Mouse (Mus musculus): ENCODE data around the gene Asxl1. TPM values are rescaled to one million over a fixed set of nuclear protein-coding genes. Genes with fewer than 3 reads are reported as not detected.

Asxl1 gene
- total and polyA plus RNA-seq, 2 experiments from 2014 or later, result 12.3 to 32.6 TPM

DNA sequence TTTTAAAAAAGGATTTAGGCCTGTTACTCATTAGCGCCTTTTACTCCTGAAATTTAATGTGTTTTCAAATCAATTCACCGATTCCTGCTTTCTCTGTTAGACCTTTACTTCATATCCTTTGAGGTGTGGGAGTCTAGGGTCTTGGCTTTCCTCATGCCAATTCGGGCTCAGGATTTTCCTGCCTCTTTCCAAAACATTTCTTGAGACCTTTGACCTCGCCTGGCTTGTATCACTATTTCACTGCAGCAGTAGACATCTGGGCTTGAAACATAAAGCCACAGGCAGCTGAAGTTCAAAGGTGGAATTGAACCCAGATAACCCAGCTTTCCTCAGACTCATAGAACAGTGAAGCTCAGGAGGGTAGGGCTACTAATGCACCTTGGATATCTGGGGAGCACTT lies 100.8 kb downstream of the Asxl1 start:
- no peak overlapping the region for H3K9ac ChIP-seq
- 22% methylated on average over 4 of the region's 4 CpGs for WGBS
- H3K4me2 ChIP-seq (ENCODE audit: low read depth), result peak overlapping the region; percentile 77; the same call in 1 of the 2 replicates
- H3K4me3 ChIP-seq (ENCODE audit: low read depth, low read length), result 0 out of 2 replicates have a peak overlapping the region, but pooled peaks have one; percentile 89
- H3K4me1 ChIP-seq (ENCODE audit: insufficient read depth), result peaks cover 12% of the 10 kb centered on the region; the same call in 1 of the 2 replicates
- no peak for TF ChIP-seq CTCF (IDR thresholded peaks at IDR 0.05; ENCODE audit: low read depth)
- ATAC-seq (no peak), DNase-seq (peak; percentile 26)
- 0 out of 2 replicates have a peak overlapping the region, but pooled peaks have one; percentile 3 for H3K27ac ChIP-seq (ENCODE audit: low read depth, low read length)
- no peaks in the 10 kb centered on the region; the same call in 1 of the 2 replicates for H3K36me3 ChIP-seq (ENCODE audit: insufficient read depth)
- no peaks in the 10 kb centered on the region for H3K9me3 ChIP-seq (ENCODE audit: low read length)
- H3K27me3 ChIP-seq (ENCODE audit: insufficient read depth, low read length), result no peaks in the 10 kb centered on the region

DNA sequence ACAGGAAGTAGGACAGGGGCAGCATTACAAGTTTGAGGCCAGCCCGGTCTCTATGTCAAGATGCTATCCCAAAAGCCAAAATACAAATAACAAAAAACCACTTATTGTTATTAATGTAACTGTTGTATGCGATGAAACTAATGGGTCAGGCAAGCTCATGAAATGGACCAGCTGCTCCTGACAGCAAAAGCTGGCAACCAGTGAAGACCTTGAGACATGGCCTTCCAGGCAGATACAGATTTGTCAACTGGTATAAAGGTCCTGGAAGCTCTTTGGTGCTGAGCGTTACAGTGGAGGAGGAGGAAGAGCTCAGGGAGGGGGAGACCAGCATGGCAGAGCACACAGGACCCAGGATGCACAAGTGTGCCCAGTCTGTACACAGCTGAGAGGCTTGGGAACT lies 102.1 kb downstream of the Asxl1 start:
- TF ChIP-seq CTCF (IDR thresholded peaks at IDR 0.05; ENCODE audit: low read depth), result no peak
- H3K4me1 ChIP-seq (ENCODE audit: insufficient read depth), result 0 out of 2 replicates have a peak, but pooled peaks cover 3% of the 10 kb centered on the region
- no peak overlapping the region for H3K4me2 ChIP-seq (ENCODE audit: low read depth)
- H3K9me3 ChIP-seq (ENCODE audit: low read length), result no peaks in the 10 kb centered on the region
- no peak for DNase-seq
- H3K27me3 ChIP-seq (ENCODE audit: insufficient read depth, low read length), result no peaks in the 10 kb centered on the region
- H3K36me3 ChIP-seq (ENCODE audit: insufficient read depth), result no peaks in the 10 kb centered on the region; the same call in 1 of the 2 replicates
- H3K27ac ChIP-seq (ENCODE audit: low read depth, low read length), result no peak overlapping the region
- H3K4me3 ChIP-seq (ENCODE audit: low read depth, low read length), result no peak overlapping the region
- H3K9ac ChIP-seq, result no peak overlapping the region
- WGBS, result 85% methylated on average over 3 of the region's 3 CpGs
- no peak for ATAC-seq

DNA sequence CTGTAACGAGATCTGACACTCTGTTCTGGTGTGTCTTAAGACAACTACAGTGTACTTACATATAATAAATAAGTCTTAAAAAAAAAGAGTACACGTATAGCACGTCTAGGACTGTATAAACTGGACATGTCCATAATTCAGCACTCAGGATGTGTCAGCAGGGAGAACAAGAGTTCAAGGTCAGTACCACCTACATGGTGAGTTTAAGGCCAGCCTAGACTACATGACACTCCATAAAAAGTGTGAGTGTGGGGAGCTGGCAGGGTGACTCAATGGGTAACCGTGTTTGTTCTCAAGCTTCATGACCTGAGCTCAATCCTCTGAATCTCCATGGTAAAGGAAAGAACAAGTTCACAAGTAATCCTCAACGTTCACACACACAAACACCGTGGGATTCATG lies 102.9 kb downstream of the Asxl1 start:
- DNase-seq (no peak), ATAC-seq (no peak)
- Histone ChIP-seq H3K4me1 (ENCODE audit: insufficient read depth) (no peaks in the 10 kb centered on the region), H3K36me3 (ENCODE audit: insufficient read depth) (no peaks in the 10 kb centered on the region; the same call in 1 of the 2 replicates), H3K9ac (no peak overlapping the region), H3K9me3 (ENCODE audit: low read length) (no peaks in the 10 kb centered on the region), H3K27ac (ENCODE audit: low read depth, low read length) (no peak overlapping the region), H3K4me3 (ENCODE audit: low read depth, low read length) (no peak overlapping the region), H3K27me3 (ENCODE audit: insufficient read depth, low read length) (no peaks in the 10 kb centered on the region), H3K4me2 (ENCODE audit: low read depth) (no peak overlapping the region)
- TF ChIP-seq CTCF (IDR thresholded peaks at IDR 0.05; ENCODE audit: low read depth), result no peak
- 85% methylated on average over 6 of the region's 6 CpGs for WGBS

Other genes starting within 250 kb of the Asxl1 start
- 3.1 and 5.7 TPM in 2 replicates for gene Hck, start 237.4 kb upstream of the Asxl1 start, total RNA-seq (2014; rRNA removed)
- gene Hck, start 237.4 kb upstream of the Asxl1 start, polyA plus RNA-seq (2015; fragmentation: Nextera tagmentation; extraction: Ambion mirVana), result 2.6 and 3.5 TPM in 2 replicates
- 42.8 and 60.4 TPM in 2 replicates for gene Tm9sf4, start 184.5 kb upstream of the Asxl1 start, total RNA-seq (2014; rRNA removed)
- 52.5 and 69.3 TPM in 2 replicates for gene Tm9sf4, start 184.5 kb upstream of the Asxl1 start, polyA plus RNA-seq (2015; fragmentation: Nextera tagmentation; extraction: Ambion mirVana)
- gene Tspyl3, start 120.4 kb upstream of the Asxl1 start, total RNA-seq (2014; rRNA removed), result 23.6 and 28.8 TPM in 2 replicates
- gene Tspyl3, start 120.4 kb upstream of the Asxl1 start, polyA plus RNA-seq (2015; fragmentation: Nextera tagmentation; extraction: Ambion mirVana), result 44.3 and 52.2 TPM in 2 replicates
- gene Plagl2, start 104.4 kb upstream of the Asxl1 start, total RNA-seq (2014; rRNA removed), result 3.7 and 5.1 TPM in 2 replicates
- gene Plagl2, start 104.4 kb upstream of the Asxl1 start, polyA plus RNA-seq (2015; fragmentation: Nextera tagmentation; extraction: Ambion mirVana), result 2.1 and 2.5 TPM in 2 replicates
- gene Pofut1, start 104.3 kb upstream of the Asxl1 start, total RNA-seq (2014; rRNA removed), result 16.0 and 22.9 TPM in 2 replicates
- 1.5 and 3.4 TPM in 2 replicates for gene Pofut1, start 104.3 kb upstream of the Asxl1 start, polyA plus RNA-seq (2015; fragmentation: Nextera tagmentation; extraction: Ambion mirVana)
- gene Kif3b, start 54.4 kb upstream of the Asxl1 start, total RNA-seq (2014; rRNA removed), result 56.6 and 62.5 TPM in 2 replicates
- 17.4 and 20.6 TPM in 2 replicates for gene Kif3b, start 54.4 kb upstream of the Asxl1 start, polyA plus RNA-seq (2015; fragmentation: Nextera tagmentation; extraction: Ambion mirVana)
- gene 4930404H24Rik, start 147.0 kb downstream of the Asxl1 start, total RNA-seq (2014; rRNA removed), result not detected in 2 replicates
- not detected in 2 replicates for gene 4930404H24Rik, start 147.0 kb downstream of the Asxl1 start, polyA plus RNA-seq (2015; fragmentation: Nextera tagmentation; extraction: Ambion mirVana)
- gene Nol4l, start 184.1 kb downstream of the Asxl1 start, total RNA-seq (2014; rRNA removed), result 57.4 and 58.5 TPM in 2 replicates
- gene Nol4l, start 184.1 kb downstream of the Asxl1 start, polyA plus RNA-seq (2015; fragmentation: Nextera tagmentation; extraction: Ambion mirVana), result 20.5 and 28.0 TPM in 2 replicates